Mouse (Mus musculus): ENCODE measurements around the gene 1700122O11Rik. TPM values are rescaled to one million over a fixed set of nuclear protein-coding genes. Genes with fewer than 3 reads are reported as not detected.

1700122O11Rik gene
- polyA plus RNA-seq, 1 experiment from 2014 or later, result not detected

- Histone ChIP-seq H3K4me3 (no peak overlapping the region), H3K4me2 (no peak overlapping the region), H3K27ac (replicated peaks) (no peak overlapping the region), H3K4me1 (peaks cover 6% of the 10 kb centered on the region; the same call in 1 of the 2 replicates), H3K9me3 (peaks cover 4% of the 10 kb centered on the region; the same call in 1 of the 2 replicates), H3K27me3 (replicated peaks) (peaks cover 44% of the 10 kb centered on the region), H3K9ac (no peak overlapping the region; the same call in 1 of the 2 replicates), H3K36me3 (no peaks in the 10 kb centered on the region)
- no peak for ATAC-seq (ENCODE audit: extremely low read depth, insufficient number of reproducible peaks, low FRiP score, low TSS enrichment)
- 44% methylated on average over 5 of the region's 5 CpGs for WGBS
Observed at GRCm38 (mm10) chr17:48051638-48052337, 13.7 kb upstream of the 1700122O11Rik start.

GRCm38 (mm10) chr17:48045631-48046030 lies 7.5 kb upstream of the 1700122O11Rik start:
- H3K9ac ChIP-seq, result no peak overlapping the region
- no peaks in the 10 kb centered on the region for H3K36me3 ChIP-seq
- peaks cover 12% of the 10 kb centered on the region for H3K4me1 ChIP-seq
- H3K9me3 ChIP-seq, result no peaks in the 10 kb centered on the region
- peaks cover 7% of the 10 kb centered on the region; the same call in 1 of the 2 replicates for H3K27me3 ChIP-seq (replicated peaks)
- no peak overlapping the region for H3K27ac ChIP-seq (replicated peaks)
- H3K4me2 ChIP-seq, result no peak overlapping the region
- WGBS, result 29% methylated on average over 4 of the region's 4 CpGs
- ATAC-seq (ENCODE audit: extremely low read depth, insufficient number of reproducible peaks, low FRiP score, low TSS enrichment), result no peak; the same call in 1 of the 2 replicates
- H3K4me3 ChIP-seq, result no peak overlapping the region

DNA sequence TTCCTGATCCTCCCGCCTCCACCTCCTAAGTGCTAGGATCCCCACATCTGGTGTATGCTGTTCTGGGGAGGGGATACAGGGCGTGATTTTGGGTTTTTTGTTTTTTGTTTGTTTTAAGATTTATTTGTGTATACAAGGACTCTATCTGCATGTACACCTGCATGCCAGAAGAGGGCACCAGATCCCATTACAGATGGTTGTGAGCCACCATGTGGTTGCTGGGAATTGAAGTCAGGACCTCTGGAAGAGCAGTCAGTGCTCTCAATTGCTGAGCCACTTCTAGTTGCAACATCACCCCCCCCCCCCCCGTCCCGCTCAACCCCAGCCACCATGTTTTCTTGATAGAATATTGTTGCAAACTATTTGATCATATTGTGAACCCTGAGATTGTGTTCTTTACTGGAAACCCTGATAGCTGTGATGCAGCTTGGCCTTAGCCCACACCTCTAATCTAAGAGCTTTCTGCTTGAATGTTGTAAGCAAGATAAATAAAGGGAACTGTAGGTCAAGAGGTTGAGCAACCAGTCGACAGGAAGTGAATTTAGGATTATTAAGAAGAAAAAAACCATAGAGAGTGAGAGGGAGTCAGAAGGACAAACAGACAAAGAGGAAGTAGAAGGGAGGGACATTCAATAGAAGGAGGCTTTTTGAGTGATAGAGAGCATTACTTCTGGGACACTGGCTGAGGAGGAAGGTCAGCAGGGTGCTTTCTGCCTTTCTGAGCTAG lies 5.2 kb upstream of the 1700122O11Rik start:
- Histone ChIP-seq H3K27ac (replicated peaks) (no peak overlapping the region), H3K4me3 (no peak overlapping the region), H3K27me3 (replicated peaks) (no peaks in the 10 kb centered on the region; the same call in 1 of the 2 replicates), H3K4me2 (no peak overlapping the region), H3K36me3 (no peaks in the 10 kb centered on the region), H3K9me3 (no peaks in the 10 kb centered on the region), H3K4me1 (peaks cover 26% of the 10 kb centered on the region), H3K9ac (no peak overlapping the region)
- ATAC-seq (ENCODE audit: extremely low read depth, insufficient number of reproducible peaks, low FRiP score, low TSS enrichment), result no peak
- 68% methylated on average over 5 of the region's 5 CpGs for WGBS

- H3K27me3 ChIP-seq (replicated peaks), result no peaks in the 10 kb centered on the region
- H3K4me3 ChIP-seq, result peak overlapping the region; percentile 32
- 10% methylated on average over 29 of the region's 29 CpGs for WGBS
- peaks cover 26% of the 10 kb centered on the region for H3K4me1 ChIP-seq
- peak overlapping the region; percentile 61 for H3K4me2 ChIP-seq
- H3K9ac ChIP-seq, result peak overlapping the region; percentile 73
- ATAC-seq (ENCODE audit: extremely low read depth, insufficient number of reproducible peaks, low FRiP score, low TSS enrichment), result no peak
- peak overlapping the region; percentile 60 for H3K27ac ChIP-seq (replicated peaks)
- H3K36me3 ChIP-seq, result no peaks in the 10 kb centered on the region
- H3K9me3 ChIP-seq, result no peaks in the 10 kb centered on the region
Observed at GRCm38 (mm10) chr17:48041351-48042287, 3.5 kb upstream of the 1700122O11Rik start.

DNA sequence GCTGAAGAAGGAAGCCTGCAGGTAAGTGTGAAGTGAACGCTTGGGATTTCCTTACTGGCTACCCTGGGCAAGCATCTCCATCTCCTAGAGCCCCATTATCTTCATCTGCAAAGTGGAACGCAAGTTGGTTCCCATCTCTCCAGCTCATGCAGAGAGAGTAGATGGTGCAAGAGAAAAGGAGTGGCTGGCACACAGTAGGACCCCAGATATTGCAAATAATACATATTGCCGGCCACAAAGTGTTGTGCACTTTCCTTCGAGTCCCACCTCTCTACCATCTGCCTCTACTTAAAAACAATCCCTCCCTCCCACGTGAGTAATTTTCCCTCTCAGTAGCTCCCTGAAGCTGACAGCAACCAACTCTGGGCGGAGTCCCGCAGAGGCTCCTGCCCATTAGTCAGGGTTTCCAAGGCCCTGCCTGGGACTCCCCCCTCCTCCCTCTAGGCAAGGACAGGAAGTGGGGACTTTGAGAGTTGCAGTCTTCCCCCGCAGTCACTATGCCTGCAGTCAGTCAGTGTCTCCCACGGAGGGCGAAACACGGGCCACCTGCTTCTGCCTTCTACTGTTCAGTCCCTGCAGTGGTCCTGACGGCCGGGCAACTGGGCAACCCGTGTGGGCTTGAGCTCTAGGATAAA lies 1.3 kb upstream of the 1700122O11Rik start:
- 12% methylated on average over 14 of the region's 14 CpGs for WGBS
- Histone ChIP-seq H3K36me3 (no peaks in the 10 kb centered on the region), H3K4me2 (peak overlapping the region; percentile 65), H3K4me1 (peaks cover 26% of the 10 kb centered on the region), H3K27me3 (replicated peaks) (no peaks in the 10 kb centered on the region), H3K4me3 (peak overlapping the region; percentile 33), H3K27ac (replicated peaks) (0 out of 2 replicates have a peak overlapping the region, but pooled peaks have one; percentile 48), H3K9me3 (no peaks in the 10 kb centered on the region), H3K9ac (peak overlapping the region; percentile 67; the same call in 1 of the 2 replicates)
- peak; percentile 29; the same call in 1 of the 2 replicates for ATAC-seq (ENCODE audit: extremely low read depth, insufficient number of reproducible peaks, low FRiP score, low TSS enrichment)

GRCm38 (mm10) chr17:48036921-48037320 lies 1.2 kb downstream of the 1700122O11Rik start:
- H3K27ac ChIP-seq (replicated peaks), result no peak overlapping the region
- peaks cover 32% of the 10 kb centered on the region for H3K4me1 ChIP-seq
- 53% methylated on average over 3 of the region's 3 CpGs for WGBS
- no peaks in the 10 kb centered on the region for H3K9me3 ChIP-seq
- H3K4me3 ChIP-seq, result no peak overlapping the region
- H3K36me3 ChIP-seq, result no peaks in the 10 kb centered on the region
- no peaks in the 10 kb centered on the region for H3K27me3 ChIP-seq (replicated peaks)
- no peak overlapping the region for H3K9ac ChIP-seq
- no peak for ATAC-seq (ENCODE audit: extremely low read depth, insufficient number of reproducible peaks, low FRiP score, low TSS enrichment)
- no peak overlapping the region for H3K4me2 ChIP-seq

GRCm38 (mm10) chr17:48031521-48032430 lies 6.3 kb downstream of the 1700122O11Rik start:
- ATAC-seq (ENCODE audit: extremely low read depth, insufficient number of reproducible peaks, low FRiP score, low TSS enrichment), result no peak

GRCm38 (mm10) chr17:48029241-48029640 lies 8.9 kb downstream of the 1700122O11Rik start:
- H3K9me3 ChIP-seq, result no peaks in the 10 kb centered on the region
- H3K4me3 ChIP-seq, result no peak overlapping the region
- 19% methylated on average over 12 of the region's 12 CpGs for WGBS
- peak overlapping the region; percentile 25 for H3K4me2 ChIP-seq
- no peaks in the 10 kb centered on the region for H3K27me3 ChIP-seq (replicated peaks)
- no peaks in the 10 kb centered on the region for H3K36me3 ChIP-seq
- H3K27ac ChIP-seq (replicated peaks), result peak overlapping the region; percentile 61
- peaks cover 70% of the 10 kb centered on the region for H3K4me1 ChIP-seq
- H3K9ac ChIP-seq, result peak overlapping the region; percentile 28; the same call in 1 of the 2 replicates
- no peak for ATAC-seq (ENCODE audit: extremely low read depth, insufficient number of reproducible peaks, low FRiP score, low TSS enrichment)

More at GRCm38 (mm10) chr17:48031521-48032430, 6.3 kb downstream of the 1700122O11Rik start:
- Histone ChIP-seq H3K4me2 (peak overlapping the region; percentile 89), H3K36me3 (no peaks in the 10 kb centered on the region), H3K9me3 (no peaks in the 10 kb centered on the region), H3K4me3 (peak overlapping the region; percentile 55), H3K27ac (replicated peaks) (peak overlapping the region; percentile 1; the same call in 1 of the 2 replicates), H3K4me1 (peaks cover 62% of the 10 kb centered on the region), H3K9ac (peak overlapping the region; percentile 82), H3K27me3 (replicated peaks) (no peaks in the 10 kb centered on the region)
- 7% methylated on average over 42 of the region's 42 CpGs for WGBS

DNA sequence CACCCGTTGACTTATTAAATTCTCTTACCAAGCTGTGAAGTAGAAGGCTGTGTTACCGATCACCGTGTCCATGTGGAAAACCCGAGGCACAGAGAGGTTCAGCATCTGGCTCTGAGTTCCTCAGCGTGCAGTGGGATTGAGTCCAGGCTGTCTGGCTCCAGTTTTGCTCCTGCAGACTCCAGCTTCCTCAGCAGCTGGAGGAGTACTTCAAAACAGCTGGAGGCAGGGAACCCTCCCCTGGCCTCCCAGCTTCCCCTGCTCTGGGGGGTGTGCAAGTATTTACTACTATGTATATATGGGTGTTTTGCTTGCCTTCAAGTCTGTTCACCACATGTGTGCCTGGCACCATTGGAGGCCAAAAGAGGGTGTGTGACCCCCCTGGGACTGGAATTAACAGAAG lies 9.8 kb downstream of the 1700122O11Rik start:
- Histone ChIP-seq H3K4me2 (no peak overlapping the region), H3K27ac (replicated peaks) (peak overlapping the region; percentile 61), H3K27me3 (replicated peaks) (no peaks in the 10 kb centered on the region), H3K4me3 (no peak overlapping the region), H3K36me3 (no peaks in the 10 kb centered on the region), H3K4me1 (peaks cover 71% of the 10 kb centered on the region), H3K9ac (no peak overlapping the region), H3K9me3 (no peaks in the 10 kb centered on the region)
- no peak for ATAC-seq (ENCODE audit: extremely low read depth, insufficient number of reproducible peaks, low FRiP score, low TSS enrichment)
- whole genome bisulfite sequencing, result 66% methylated on average over 5 of the region's 5 CpGs

GRCm38 (mm10) chr17:48027677-48028076 lies 10.4 kb downstream of the 1700122O11Rik start:
- Histone ChIP-seq H3K4me2 (no peak overlapping the region), H3K9ac (no peak overlapping the region), H3K9me3 (no peaks in the 10 kb centered on the region), H3K4me1 (peaks cover 77% of the 10 kb centered on the region), H3K4me3 (no peak overlapping the region), H3K27me3 (replicated peaks) (no peaks in the 10 kb centered on the region), H3K36me3 (no peaks in the 10 kb centered on the region), H3K27ac (replicated peaks) (peak overlapping the region; percentile 61)
- WGBS, result 32% methylated on average over 6 of the region's 6 CpGs
- ATAC-seq (ENCODE audit: extremely low read depth, insufficient number of reproducible peaks, low FRiP score, low TSS enrichment), result no peak
